In genomic region chr3:68250589-68250988, GRCm38 (mm10) we compare ENCODE assay signal across 20 mouse cellular contexts.
DNase-seq lines count a peak whose midpoint lies in the region; ATAC-seq lines count a peak whose summit lies in the region.
"Had no signal": no experiment of that assay in that cellular context is flagged by ENCODE, and none has a peak within 500 bp of the region (broad histone marks: within the 10 kb centered on the region; RNA-seq: fewer than 3 reads in every experiment).

No protein-coding gene starts in this region.

- ATAC-seq in frontal cortex, adult (ENCODE audit: low TSS enrichment) = peak; percentile 89
- ATAC-seq: activated CD4-positive, CD25-positive, alpha-beta regulatory T cell, adult 4 months had no signal

- DNase-seq in cerebellum, postnatal 10 days = peak; percentile 60 to 70
- no peak for DNase-seq in cerebellum, postnatal 36 days
- DNase-seq in frontal cortex, postnatal 14 days (ENCODE audit: low spot score in 2 of 2) = no peak
- peak; percentile 44 to 45 for DNase-seq in layer of hippocampus, adult 8-10 months (ENCODE audit: low spot score in 2 of 2)
- DNase-seq in right cerebral cortex, postnatal 25 days = peak; percentile 19
- no peak for DNase-seq in left cerebral cortex, adult 8-10 months (ENCODE audit: low spot score in 2 of 2)
- DNase-seq in heart, postnatal 36 days = no peak
- DNase-seq: adrenal gland, adult 8-10 months; cerebellum, adult 8-10 months; gastrocnemius, postnatal 25 days; heart, adult 18-20 months; kidney, adult 11 months; kidney, postnatal 4 days; lung, embryonic 14.5 days; lung, postnatal 4 days; midbrain, embryonic 14.5 days; thymus, adult 2 months; thymus, postnatal 4 days had no signal

- intact Hi-C loops in heart, postnatal 36 days (cut with DNase I) = no loop called here

Comparison
In these comparisons a context has a peak if more than half of its experiments do, and no peak if none do; other contexts are left out.
1. DNase-seq: peak in cerebellum, postnatal 10 days (2 of 2), layer of hippocampus, adult 8-10 months (2 of 2) and right cerebral cortex, postnatal 25 days (single experiment); none in cerebellum, postnatal 36 days (0 of 2), frontal cortex, postnatal 14 days (0 of 2), left cerebral cortex, adult 8-10 months (0 of 2) and heart, postnatal 36 days (0 of 2).